Mouse (Mus musculus): ENCODE measurements around the gene Gm6525. TPM values are rescaled to one million over a fixed set of nuclear protein-coding genes. Genes with fewer than 3 reads are reported as not detected.

Gm6525 gene
- polyA plus RNA-seq, 1 experiment from 2014 or later = 0.50 TPM

- Histone ChIP-seq H3K9ac (ENCODE audit: low read depth, low read length) (no peak overlapping the region), H3K4me2 (ENCODE audit: low read depth, low read length) (no peak overlapping the region), H3K4me3 (ENCODE audit: low read depth, low read length) (no peak overlapping the region), H3K9me3 (ENCODE audit: control insufficient read depth, low read length) (no peaks in the 10 kb centered on the region), H3K4me1 (ENCODE audit: control insufficient read depth, insufficient read depth, low read length) (0 out of 2 replicates have a peak, but pooled peaks cover 12% of the 10 kb centered on the region), H3K36me3 (ENCODE audit: control insufficient read depth, insufficient read depth, low read length) (0 out of 2 replicates have a peak, but pooled peaks cover 14% of the 10 kb centered on the region), H3K27ac (replicated peaks; ENCODE audit: low read depth, low read length) (no peak overlapping the region), H3K27me3 (replicated peaks; ENCODE audit: control insufficient read depth, insufficient read depth, low read length) (no peaks in the 10 kb centered on the region)
- WGBS = 77% methylated on average over 4 of the region's 4 CpGs
- DNase-seq (ENCODE audit: low spot score) = no peak
- ATAC-seq (ENCODE audit: low read depth) = no peak
Observed at GRCm38 (mm10) chr3:84157559-84158350, 16.1 kb upstream of the Gm6525 start.

- ATAC-seq (ENCODE audit: low read depth) (no peak), DNase-seq (ENCODE audit: low spot score) (no peak)
- Histone ChIP-seq H3K27me3 (replicated peaks; ENCODE audit: control insufficient read depth, insufficient read depth, low read length) (no peaks in the 10 kb centered on the region), H3K9ac (ENCODE audit: low read depth, low read length) (no peak overlapping the region), H3K4me3 (ENCODE audit: low read depth, low read length) (no peak overlapping the region), H3K4me1 (ENCODE audit: control insufficient read depth, insufficient read depth, low read length) (no peaks in the 10 kb centered on the region), H3K9me3 (ENCODE audit: control insufficient read depth, low read length) (no peaks in the 10 kb centered on the region), H3K36me3 (ENCODE audit: control insufficient read depth, insufficient read depth, low read length) (peaks cover 35% of the 10 kb centered on the region), H3K27ac (replicated peaks; ENCODE audit: low read depth, low read length) (no peak overlapping the region), H3K4me2 (ENCODE audit: low read depth, low read length) (no peak overlapping the region)
- WGBS = 85% methylated on average over 3 of the region's 3 CpGs
Observed at GRCm38 (mm10) chr3:84165391-84165790, 8.5 kb upstream of the Gm6525 start.

- no peaks in the 10 kb centered on the region for H3K27me3 ChIP-seq (replicated peaks; ENCODE audit: control insufficient read depth, insufficient read depth, low read length)
- 93% methylated on average over 5 of the region's 5 CpGs for WGBS
- ATAC-seq (ENCODE audit: low read depth) = no peak
Observed at GRCm38 (mm10) chr3:84166073-84166472, 7.8 kb upstream of the Gm6525 start.

GRCm38 (mm10) chr3:84168943-84169342, 5.0 kb upstream of the Gm6525 start:
- Histone ChIP-seq H3K9me3 (ENCODE audit: control insufficient read depth, low read length) (no peaks in the 10 kb centered on the region), H3K27ac (replicated peaks; ENCODE audit: low read depth, low read length) (no peak overlapping the region), H3K9ac (ENCODE audit: low read depth, low read length) (no peak overlapping the region), H3K36me3 (ENCODE audit: control insufficient read depth, insufficient read depth, low read length) (peaks cover 43% of the 10 kb centered on the region), H3K4me2 (ENCODE audit: low read depth, low read length) (no peak overlapping the region), H3K27me3 (replicated peaks; ENCODE audit: control insufficient read depth, insufficient read depth, low read length) (no peaks in the 10 kb centered on the region), H3K4me1 (ENCODE audit: control insufficient read depth, insufficient read depth, low read length) (no peaks in the 10 kb centered on the region), H3K4me3 (ENCODE audit: low read depth, low read length) (no peak overlapping the region)
- 86% methylated on average over 6 of the region's 6 CpGs for WGBS
- no peak for ATAC-seq (ENCODE audit: low read depth)
- DNase-seq (ENCODE audit: low spot score) = no peak

More at GRCm38 (mm10) chr3:84166073-84166472, 7.8 kb upstream of the Gm6525 start:
- Histone ChIP-seq H3K4me3 (ENCODE audit: low read depth, low read length) (no peak overlapping the region), H3K4me1 (ENCODE audit: control insufficient read depth, insufficient read depth, low read length) (no peaks in the 10 kb centered on the region), H3K9ac (ENCODE audit: low read depth, low read length) (no peak overlapping the region), H3K4me2 (ENCODE audit: low read depth, low read length) (no peak overlapping the region), H3K36me3 (ENCODE audit: control insufficient read depth, insufficient read depth, low read length) (peaks cover 36% of the 10 kb centered on the region), H3K9me3 (ENCODE audit: control insufficient read depth, low read length) (no peaks in the 10 kb centered on the region), H3K27ac (replicated peaks; ENCODE audit: low read depth, low read length) (no peak overlapping the region)
- no peak for DNase-seq (ENCODE audit: low spot score)

GRCm38 (mm10) chr3:84169393-84170005, 4.4 kb upstream of the Gm6525 start:
- 67% methylated on average over 8 of the region's 8 CpGs for WGBS
- Histone ChIP-seq H3K9me3 (ENCODE audit: control insufficient read depth, low read length) (no peaks in the 10 kb centered on the region), H3K4me2 (ENCODE audit: low read depth, low read length) (no peak overlapping the region), H3K4me1 (ENCODE audit: control insufficient read depth, insufficient read depth, low read length) (no peaks in the 10 kb centered on the region), H3K36me3 (ENCODE audit: control insufficient read depth, insufficient read depth, low read length) (peaks cover 38% of the 10 kb centered on the region), H3K27me3 (replicated peaks; ENCODE audit: control insufficient read depth, insufficient read depth, low read length) (no peaks in the 10 kb centered on the region), H3K27ac (replicated peaks; ENCODE audit: low read depth, low read length) (no peak overlapping the region), H3K4me3 (ENCODE audit: low read depth, low read length) (no peak overlapping the region), H3K9ac (ENCODE audit: low read depth, low read length) (no peak overlapping the region)
- ATAC-seq (ENCODE audit: low read depth) (no peak), DNase-seq (ENCODE audit: low spot score) (no peak)

GRCm38 (mm10) chr3:84172406-84172805, 1.5 kb upstream of the Gm6525 start:
- H3K4me3 ChIP-seq (ENCODE audit: low read depth, low read length) = no peak overlapping the region
- no peak for ATAC-seq (ENCODE audit: low read depth)
- H3K4me1 ChIP-seq (ENCODE audit: control insufficient read depth, insufficient read depth, low read length) = no peaks in the 10 kb centered on the region

GRCm38 (mm10) chr3:84175337-84176315, 1.7 kb downstream of the Gm6525 start:
- no peak overlapping the region for H3K27ac ChIP-seq (replicated peaks; ENCODE audit: low read depth, low read length)
- no peak overlapping the region for H3K9ac ChIP-seq (ENCODE audit: low read depth, low read length)
- H3K4me1 ChIP-seq (ENCODE audit: control insufficient read depth, insufficient read depth, low read length) = no peaks in the 10 kb centered on the region
- H3K4me3 ChIP-seq (ENCODE audit: low read depth, low read length) = no peak overlapping the region
- no peaks in the 10 kb centered on the region for H3K9me3 ChIP-seq (ENCODE audit: control insufficient read depth, low read length)
- no peaks in the 10 kb centered on the region for H3K27me3 ChIP-seq (replicated peaks; ENCODE audit: control insufficient read depth, insufficient read depth, low read length)
- peak; percentile 79 for ATAC-seq (ENCODE audit: low read depth)
- peak; percentile 90 for DNase-seq (ENCODE audit: low spot score)
- no peak overlapping the region for H3K4me2 ChIP-seq (ENCODE audit: low read depth, low read length)
- H3K36me3 ChIP-seq (ENCODE audit: control insufficient read depth, insufficient read depth, low read length) = peaks cover 13% of the 10 kb centered on the region; the same call in 1 of the 2 replicates
- WGBS = 58% methylated on average over 7 of the region's 7 CpGs

More at GRCm38 (mm10) chr3:84172406-84172805, 1.5 kb upstream of the Gm6525 start:
- H3K9ac ChIP-seq (ENCODE audit: low read depth, low read length) = no peak overlapping the region
- no peaks in the 10 kb centered on the region for H3K27me3 ChIP-seq (replicated peaks; ENCODE audit: control insufficient read depth, insufficient read depth, low read length)
- H3K27ac ChIP-seq (replicated peaks; ENCODE audit: low read depth, low read length) = no peak overlapping the region
- no peak for DNase-seq (ENCODE audit: low spot score)
- whole genome bisulfite sequencing = 51% methylated on average over 11 of the region's 11 CpGs
- H3K9me3 ChIP-seq (ENCODE audit: control insufficient read depth, low read length) = no peaks in the 10 kb centered on the region
- H3K4me2 ChIP-seq (ENCODE audit: low read depth, low read length) = no peak overlapping the region
- peaks cover 16% of the 10 kb centered on the region; the same call in 1 of the 2 replicates for H3K36me3 ChIP-seq (ENCODE audit: control insufficient read depth, insufficient read depth, low read length)

GRCm38 (mm10) chr3:84177834-84178233, 3.9 kb downstream of the Gm6525 start:
- no peak overlapping the region for H3K9ac ChIP-seq (ENCODE audit: low read depth, low read length)
- no peaks in the 10 kb centered on the region for H3K27me3 ChIP-seq (replicated peaks; ENCODE audit: control insufficient read depth, insufficient read depth, low read length)
- DNase-seq (ENCODE audit: low spot score) = no peak
- no peak overlapping the region for H3K27ac ChIP-seq (replicated peaks; ENCODE audit: low read depth, low read length)
- peaks cover 4% of the 10 kb centered on the region; the same call in 1 of the 2 replicates for H3K36me3 ChIP-seq (ENCODE audit: control insufficient read depth, insufficient read depth, low read length)
- H3K4me1 ChIP-seq (ENCODE audit: control insufficient read depth, insufficient read depth, low read length) = no peaks in the 10 kb centered on the region
- no peaks in the 10 kb centered on the region for H3K9me3 ChIP-seq (ENCODE audit: control insufficient read depth, low read length)
- ATAC-seq (ENCODE audit: low read depth) = no peak
- WGBS = 78% methylated on average over 2 of the region's 2 CpGs
- no peak overlapping the region for H3K4me3 ChIP-seq (ENCODE audit: low read depth, low read length)
- H3K4me2 ChIP-seq (ENCODE audit: low read depth, low read length) = no peak overlapping the region

Data from embryonic facial prominence, embryonic 14.5 days (tissue).